Mouse (Mus musculus) forebrain, embryonic 11.5 days (tissue): ENCODE data around the gene Gna15. TPM values are rescaled to one million over a fixed set of nuclear protein-coding genes. Genes with fewer than 3 reads are reported as not detected.

Experiments
- ATAC-seq: fragments of 200-750 bp; cut with Nextera tagmentation; replicated peaks from 2 replicates; pipeline ENCODE4 v1.8.0; 2017; ENCODE audit warnings: moderate TSS enrichment; ENCODE audit not compliant: low FRiP score
- DNase-seq: peaks from one replicate; pipeline ENCODE4 v3.0.0-alpha.2; 2017; ENCODE audit warnings: low spot score
- H3K27ac ChIP-seq: fragments of 300-500 bp; sonication (generic); 2 replicates; pipeline ENCODE4 v1.5.1; 2014; ENCODE audit warnings: low read depth, low read length
- H3K27me3 ChIP-seq: fragments of 300-500 bp; sonication (generic); 2 replicates; pipeline ENCODE4 v1.6.1; 2014; ENCODE audit warnings: mild to moderate bottlenecking, low read length, mixed read lengths; ENCODE audit not compliant: control insufficient read depth, insufficient read depth
- H3K36me3 ChIP-seq: fragments of 300-500 bp; sonication (generic); 2 replicates; pipeline ENCODE4 v1.6.1; 2014; ENCODE audit warnings: mild to moderate bottlenecking, low read length, moderate library complexity, mixed read lengths; ENCODE audit not compliant: control insufficient read depth, insufficient read depth
- H3K4me1 ChIP-seq: fragments of 300-500 bp; sonication (generic); replicated peaks from 2 replicates; pipeline ENCODE4 v1.6.1; 2014; ENCODE audit warnings: low read length, mixed read lengths; ENCODE audit not compliant: control insufficient read depth, insufficient read depth
- H3K4me2 ChIP-seq: fragments of 300-500 bp; sonication (generic); 2 replicates; pipeline ENCODE4 v1.6.1; 2014; ENCODE audit warnings: low read depth, mild to moderate bottlenecking, low read length, moderate library complexity, mixed read lengths; ENCODE audit not compliant: severe bottlenecking
- H3K4me3 ChIP-seq: fragments of 300-500 bp; sonication (generic); 2 replicates; pipeline ENCODE4 v1.5.1; 2014; ENCODE audit warnings: low read depth, low read length
- H3K9ac ChIP-seq: fragments of 300-500 bp; sonication (generic); 2 replicates; pipeline ENCODE4 v1.6.1; 2014; ENCODE audit warnings: low read length
- H3K9me3 ChIP-seq: fragments of 300-500 bp; sonication (generic); 2 replicates; pipeline ENCODE4 v1.6.1; 2016; ENCODE audit warnings: low read length, mixed read lengths; ENCODE audit not compliant: control insufficient read depth
- WGBS: fragments of 180-500 bp; shearing (Covaris S2); extraction: QIAGEN DNeasy Blood & Tissue Kit; methylation state at CpG from one replicate; pipeline ENCODE4 v1.1.7; 2014; 5-methylcytosine and 5-hydroxymethylcytosine counted together
- microRNA-seq: library from miRNA; unstranded; fragments of <30 nt; microRNA quantifications from one replicate; pipeline ENCODE4, GENCODE M21; 2016; ENCODE audit not compliant: insufficient number of aligned reads
- polyA plus RNA-seq: library from polyadenylated mRNA; unstranded; fragments of >200 nt; fragmentation: Nextera tagmentation; extraction: Ambion mirVana; gene quantifications from 2 replicates; pipeline ENCODE4 v1.2.1, GENCODE M21; 2014

The Gna15 gene
- polyA plus RNA-seq, 1 experiment from 2014 or later: 0.68 TPM

GRCm38 (mm10) chr10:81454106-81454505, 69.9 kb downstream of the Gna15 start:
- Histone ChIP-seq H3K4me3 (no peak overlapping the region), H3K9ac (no peak overlapping the region), H3K27ac (no peak overlapping the region), H3K27me3 (peaks cover 51% of the 10 kb centered on the region), H3K4me2 (no peak overlapping the region), H3K36me3 (no peaks in the 10 kb centered on the region), H3K9me3 (no peaks in the 10 kb centered on the region), H3K4me1 (no peaks in the 10 kb centered on the region)
- WGBS: 79% methylated on average over 2 of the region's 2 CpGs
- DNase-seq: no peak
- ATAC-seq: no peak

- peak; percentile 54 for DNase-seq
- Histone ChIP-seq H3K27me3 (peaks cover 46% of the 10 kb centered on the region), H3K4me1 (no peaks in the 10 kb centered on the region), H3K9me3 (no peaks in the 10 kb centered on the region), H3K9ac (no peak overlapping the region), H3K4me3 (no peak overlapping the region), H3K27ac (no peak overlapping the region), H3K4me2 (no peak overlapping the region), H3K36me3 (no peaks in the 10 kb centered on the region)
- ATAC-seq: no peak
- 4% methylated on average over 14 of the region's 14 CpGs for WGBS
Observed at GRCm38 (mm10) chr10:81452947-81453288, 71.1 kb downstream of the Gna15 start.

Small RNAs within 50 kb of the gene (microRNA-seq; reads per million reads assigned to microRNA genes)
- not detected for gene Gm25595

Other genes with a start within 250 kb of the Gna15 start
- gene Tjp3, start 232.6 kb downstream of the Gna15 start, polyA plus RNA-seq: 10.1 and 11.9 TPM in 2 replicates
- 74.1 and 74.9 TPM in 2 replicates for gene Pip5k1c, start 231.3 kb downstream of the Gna15 start, polyA plus RNA-seq
- 51.2 and 53.2 TPM in 2 replicates for gene Cactin, start 203.1 kb downstream of the Gna15 start, polyA plus RNA-seq
- 1.9 and 2.6 TPM in 2 replicates for gene Tbxa2r, start 195.5 kb downstream of the Gna15 start, polyA plus RNA-seq
- gene Gipc3, start 181.0 kb downstream of the Gna15 start, polyA plus RNA-seq: 0.07 TPM in 1 of 2 replicates, not detected in the other
- 109 and 111 TPM in 2 replicates for gene Hmg20b, start 173.7 kb downstream of the Gna15 start, polyA plus RNA-seq
- 4.5 and 4.7 TPM in 2 replicates for gene Mfsd12, start 166.7 kb downstream of the Gna15 start, polyA plus RNA-seq
- 0.15 and 0.40 TPM in 2 replicates for gene 4930404N11Rik, start 158.4 kb downstream of the Gna15 start, polyA plus RNA-seq
- 132 and 144 TPM in 2 replicates for gene Fzr1, start 145.7 kb downstream of the Gna15 start, polyA plus RNA-seq
- gene Dohh, start 139.8 kb downstream of the Gna15 start, polyA plus RNA-seq: 61.0 and 66.3 TPM in 2 replicates
- gene Gm48551, start 139.8 kb downstream of the Gna15 start, polyA plus RNA-seq: 3.0 and 3.5 TPM in 2 replicates
- gene Gm48552, start 135.2 kb downstream of the Gna15 start, polyA plus RNA-seq: 1.1 and 3.0 TPM in 2 replicates
- gene Smim24, start 131.2 kb downstream of the Gna15 start, polyA plus RNA-seq: 2.8 and 3.3 TPM in 2 replicates
- gene Nfic, start 68.6 kb downstream of the Gna15 start, polyA plus RNA-seq: 10.5 and 10.8 TPM in 2 replicates
- 9.7 and 19.6 TPM in 2 replicates for gene Celf5, start 41.5 kb downstream of the Gna15 start, polyA plus RNA-seq
- gene Ncln, start 27.8 kb downstream of the Gna15 start, polyA plus RNA-seq: 71.8 and 72.3 TPM in 2 replicates
- gene S1pr4, start 24.1 kb downstream of the Gna15 start, polyA plus RNA-seq: 0.36 and 0.68 TPM in 2 replicates
- gene Gna11, start 21.0 kb upstream of the Gna15 start, polyA plus RNA-seq: 77.1 and 84.5 TPM in 2 replicates
- gene Aes, start 35.3 kb upstream of the Gna15 start, polyA plus RNA-seq: 324 and 355 TPM in 2 replicates
- 7.2 and 8.1 TPM in 2 replicates for gene Tle2, start 50.3 kb upstream of the Gna15 start, polyA plus RNA-seq
- gene Tle6, start 76.8 kb upstream of the Gna15 start, polyA plus RNA-seq: 3.9 and 7.7 TPM in 2 replicates
- 1.6 and 2.1 TPM in 2 replicates for gene BC025920, start 82.0 kb upstream of the Gna15 start, polyA plus RNA-seq
- gene Sirt6, start 103.6 kb upstream of the Gna15 start, polyA plus RNA-seq: 45.0 and 45.5 TPM in 2 replicates
- gene Ankrd24, start 104.3 kb upstream of the Gna15 start, polyA plus RNA-seq: 3.9 and 4.1 TPM in 2 replicates
- gene Gm10778, start 124.8 kb upstream of the Gna15 start, polyA plus RNA-seq: 5.0 and 5.2 TPM in 2 replicates
- 18.0 and 22.7 TPM in 2 replicates for gene Zfp433, start 180.6 kb upstream of the Gna15 start, polyA plus RNA-seq
- 13.9 and 16.5 TPM in 2 replicates for gene Gm3055, start 246.9 kb upstream of the Gna15 start, polyA plus RNA-seq